Mouse (Mus musculus): Measurements from ENCODE around the gene Ate1.
"Not testable (repeated sequence)": the region's sequence is repeated elsewhere in the genome, so short reads cannot be mapped to it uniquely, and the experiment has no call there.

The Ate1 gene

GRCm38 (mm10) chr7:130520812-130521422 is 748 bp upstream of the Ate1 start:
- no peak for DNase-seq

GRCm38 (mm10) chr7:130519096-130520048 is 797 bp downstream of the Ate1 start:
- peak; percentile 98 for DNase-seq

- no peak for DNase-seq
Measured at GRCm38 (mm10) chr7:130518213-130519095, 1.7 kb downstream of the Ate1 start.

- no peak for DNase-seq
Measured at GRCm38 (mm10) chr7:130510243-130510642, 9.9 kb downstream of the Ate1 start.

GRCm38 (mm10) chr7:130503006-130503405 is 17.2 kb downstream of the Ate1 start:
- no peak for DNase-seq

GRCm38 (mm10) chr7:130501499-130501898 is 18.7 kb downstream of the Ate1 start:
- DNase-seq, result no peak

- no peak for DNase-seq
Measured at GRCm38 (mm10) chr7:130493346-130493745, 26.8 kb downstream of the Ate1 start.

- DNase-seq, result no peak
Measured at GRCm38 (mm10) chr7:130492026-130492425, 28.1 kb downstream of the Ate1 start.

- DNase-seq, result not testable (repeated sequence)
Measured at GRCm38 (mm10) chr7:130479003-130479402, 41.2 kb downstream of the Ate1 start.

GRCm38 (mm10) chr7:130475970-130476369 is 44.2 kb downstream of the Ate1 start:
- DNase-seq, result peak; percentile 34

GRCm38 (mm10) chr7:130473881-130474280 is 46.3 kb downstream of the Ate1 start:
- no peak for DNase-seq

GRCm38 (mm10) chr7:130472683-130473082 is 47.5 kb downstream of the Ate1 start:
- DNase-seq, result no peak

- DNase-seq, result no peak
Measured at GRCm38 (mm10) chr7:130471045-130471444, 49.1 kb downstream of the Ate1 start.

- DNase-seq, result no peak
Measured at GRCm38 (mm10) chr7:130455587-130456246, 64.5 kb downstream of the Ate1 start.

GRCm38 (mm10) chr7:130454226-130454625 is 65.9 kb downstream of the Ate1 start:
- DNase-seq, result no peak

- DNase-seq, result no peak
Measured at GRCm38 (mm10) chr7:130435776-130436175, 84.4 kb downstream of the Ate1 start.

GRCm38 (mm10) chr7:130432141-130432540 is 88.0 kb downstream of the Ate1 start:
- DNase-seq, result no peak

GRCm38 (mm10) chr7:130426586-130426985 is 93.6 kb downstream of the Ate1 start:
- DNase-seq, result no peak

- DNase-seq, result no peak
Measured at GRCm38 (mm10) chr7:130425991-130426390, 94.2 kb downstream of the Ate1 start.

- no peak for DNase-seq
Measured at GRCm38 (mm10) chr7:130419961-130420360, 100.2 kb downstream of the Ate1 start.

- DNase-seq, result no peak
Measured at GRCm38 (mm10) chr7:130407622-130408021, 112.5 kb downstream of the Ate1 start.

GRCm38 (mm10) chr7:130403346-130403745 is 116.8 kb downstream of the Ate1 start:
- DNase-seq, result no peak

GRCm38 (mm10) chr7:130394697-130395096 is 125.5 kb downstream of the Ate1 start:
- DNase-seq, result no peak

Measured in right cerebral cortex, postnatal 25 days (tissue).